Mouse (Mus musculus) ovary, adult 2 months (tissue): Measurements from ENCODE around the gene Gnas. TPM values are rescaled to one million over a fixed set of nuclear protein-coding genes. Genes with fewer than 3 reads are reported as not detected.

Experiments used
- polyA plus RNA-seq: library from polyadenylated mRNA; depleted of rRNA; stranded (reverse); fragments of >200 nt; gene quantifications from 2 replicates; pipeline ENCODE4 v1.2.3, GENCODE M21; 2012; rRNA removed

The Gnas gene
- 1,071 and 1,198 TPM in 2 replicates for polyA plus RNA-seq

DNA sequence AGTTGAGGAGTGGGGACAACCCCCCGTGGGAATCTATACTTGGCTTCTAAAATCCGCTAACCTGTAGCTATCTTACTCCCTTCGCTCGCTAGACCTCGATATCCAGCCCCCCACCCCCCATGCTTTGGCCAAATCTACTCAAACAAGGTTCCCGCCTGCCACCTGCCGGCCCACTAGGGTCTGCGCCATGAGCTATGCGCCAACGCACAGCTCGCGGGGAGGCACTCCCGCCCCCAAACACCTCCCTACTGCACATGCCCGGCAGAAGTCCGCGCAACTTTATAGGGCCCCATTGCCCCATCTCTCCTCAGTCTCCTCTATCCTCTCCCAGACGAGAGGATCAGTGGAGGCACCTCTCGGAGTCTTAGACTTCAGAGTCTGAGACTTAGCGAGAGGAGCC, at the start of gene Gnas:
Gnas (plus strand) TSS at position 310 of the 400 bp plus-strand sequence.

DNA sequence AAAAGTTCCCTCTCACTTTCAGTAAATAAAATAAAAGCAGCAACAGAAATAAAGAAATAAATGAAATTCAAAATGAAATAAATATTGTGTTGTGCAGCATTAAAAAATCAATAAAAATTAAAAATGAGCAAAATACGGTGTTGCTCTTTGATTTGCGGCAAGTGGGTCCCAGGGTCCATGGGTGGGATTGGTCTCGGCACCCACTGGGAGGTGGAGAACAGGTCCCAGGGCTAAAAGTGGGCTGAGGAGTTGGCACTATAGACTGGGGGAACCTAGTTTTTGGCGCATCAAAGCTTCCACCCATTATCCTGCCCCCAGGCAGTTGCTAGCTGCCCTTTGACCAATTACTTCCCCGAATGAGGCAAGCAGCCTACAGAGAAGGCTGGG, 62.5 kb downstream of the Gnas start, which contains the start of gene Gm20721:
Gm20721 (minus strand) TSS at position 101 of the 387 bp plus-strand sequence.

Other genes with a start within 250 kb of the Gnas start
- 46.1 and 55.0 TPM in 2 replicates for gene Stx16, start 208.0 kb upstream of the Gnas start, polyA plus RNA-seq
- 213 and 214 TPM in 2 replicates for gene Npepl1, start 174.0 kb upstream of the Gnas start, polyA plus RNA-seq
- 0.09 TPM in 1 of 2 replicates, not detected in the other for gene Gm20721, start 62.4 kb downstream of the Gnas start, polyA plus RNA-seq
- gene Nelfcd, start 131.5 kb downstream of the Gnas start, polyA plus RNA-seq = 65.9 and 70.6 TPM in 2 replicates
- 282 and 344 TPM in 2 replicates for gene Ctsz, start 154.7 kb downstream of the Gnas start, polyA plus RNA-seq
- gene Tubb1, start 166.4 kb downstream of the Gnas start, polyA plus RNA-seq = 0.13 and 0.57 TPM in 2 replicates
- 192 and 350 TPM in 2 replicates for gene Atp5e, start 179.8 kb downstream of the Gnas start, polyA plus RNA-seq
- gene Prelid3b, start 188.8 kb downstream of the Gnas start, polyA plus RNA-seq = 37.0 and 37.7 TPM in 2 replicates